Mouse (Mus musculus) heart, embryonic 14.5 days (tissue): ENCODE measurements around the gene Rwdd1. TPM values are rescaled to one million over a fixed set of nuclear protein-coding genes. Genes with fewer than 3 reads are reported as not detected.
"Not testable (repeated sequence)": the region's sequence is repeated elsewhere in the genome, so short reads cannot be mapped to it uniquely, and the experiment has no call there.

Experiments used
- ATAC-seq: fragments of 200-750 bp; cut with Nextera tagmentation; 2 replicates; pipeline ENCODE4 v1.8.0; 2017; ENCODE audit warnings: low read depth, moderate TSS enrichment; ENCODE audit not compliant: insufficient number of reproducible peaks, insufficient read depth, low FRiP score
- H3K27ac ChIP-seq, 2 experiments: fragments of 200-500 bp in 1 of 2; fragments of 300-500 bp in 1 of 2; sonication (generic) in 1 of 2; replicated peaks in 1 of 2; 2 replicates each; pipeline ENCODE4 v1.5.1; 2012 to 2014; ENCODE audit warnings: low read depth in 2 of 2, low read length in 2 of 2, control low read depth in 1 of 2, mild to moderate bottlenecking in 1 of 2, mixed read lengths in 1 of 2; ENCODE audit not compliant: control insufficient read depth in 1 of 2, insufficient read depth in 1 of 2
- H3K27me3 ChIP-seq: fragments of 300-500 bp; sonication (generic); 2 replicates; pipeline ENCODE4 v1.6.1; 2014; ENCODE audit warnings: mild to moderate bottlenecking, low read length, control low read depth; ENCODE audit not compliant: control insufficient read depth, insufficient read depth
- H3K36me3 ChIP-seq: fragments of 300-500 bp; sonication (generic); 2 replicates; pipeline ENCODE4 v1.6.1; 2014; ENCODE audit warnings: mild to moderate bottlenecking, control low read depth, low read length, mixed read lengths; ENCODE audit not compliant: control insufficient read depth, insufficient read depth
- H3K4me1 ChIP-seq, 2 experiments: fragments of 200-500 bp in 1 of 2; fragments of 300-500 bp in 1 of 2; sonication (generic) in 1 of 2; 2 replicates each; pipeline ENCODE4 v1.6.1; 2012 to 2014; ENCODE audit warnings: low read length in 2 of 2, control low read depth in 1 of 2, mixed read lengths in 1 of 2; ENCODE audit not compliant: control insufficient read depth in 2 of 2, insufficient read depth in 2 of 2
- H3K4me2 ChIP-seq: fragments of 300-500 bp; sonication (generic); 2 replicates; pipeline ENCODE4 v1.6.1; 2014; ENCODE audit warnings: mild to moderate bottlenecking, low read length
- H3K4me3 ChIP-seq, 2 experiments: fragments of 200-500 bp in 1 of 2; fragments of 300-500 bp in 1 of 2; sonication (generic) in 1 of 2; 2 replicates each; pipeline ENCODE4 v1.5.1; 2012 to 2014; ENCODE audit warnings: low read length in 2 of 2, mild to moderate bottlenecking in 2 of 2, control low read depth in 1 of 2, low read depth in 1 of 2, moderate library complexity in 1 of 2; ENCODE audit not compliant: control insufficient read depth in 1 of 2, insufficient read depth in 1 of 2
- H3K9ac ChIP-seq: fragments of 300-500 bp; sonication (generic); 2 replicates; pipeline ENCODE4 v1.6.1; 2014; ENCODE audit warnings: mild to moderate bottlenecking, low read length
- H3K9me3 ChIP-seq: fragments of 300-500 bp; sonication (generic); 2 replicates; pipeline ENCODE4 v1.6.1; 2016; ENCODE audit warnings: low read length, control low read depth; ENCODE audit not compliant: control insufficient read depth
- WGBS: fragments of 180-500 bp; shearing (Covaris S2); extraction: QIAGEN DNeasy Blood & Tissue Kit; methylation state at CpG from one replicate; pipeline ENCODE4 v1.1.7; 2014; 5-methylcytosine and 5-hydroxymethylcytosine counted together
- polyA plus RNA-seq: library from polyadenylated mRNA; unstranded; fragments of >200 nt; fragmentation: Nextera tagmentation; extraction: Ambion mirVana; gene quantifications from 2 replicates; pipeline ENCODE4 v1.2.1, GENCODE M21; 2014

Rwdd1 gene
- polyA plus RNA-seq, 1 experiment from 2014 or later: 109 TPM

DNA sequence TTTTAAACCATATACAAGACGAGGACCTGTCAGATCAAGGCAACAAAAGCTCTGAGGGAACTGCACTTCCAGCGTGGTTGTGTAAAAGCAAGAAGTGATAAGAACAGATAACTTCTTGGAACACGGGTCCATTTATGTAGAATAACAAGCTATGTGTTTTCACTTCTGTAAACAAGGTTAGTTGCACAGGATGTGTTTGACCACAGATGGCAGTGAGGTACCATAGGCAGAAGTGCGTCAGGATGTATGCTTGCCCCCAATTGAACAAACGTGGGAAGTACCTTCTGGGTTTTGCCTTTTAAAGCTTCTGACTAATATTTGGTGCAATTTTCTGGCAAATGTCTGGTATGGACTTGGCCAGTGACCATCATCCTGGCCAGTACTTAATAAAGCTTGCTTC, 10.9 kb upstream of the Rwdd1 start:
- Histone ChIP-seq H3K9me3 (no peaks in the 10 kb centered on the region), H3K27ac (no peak overlapping the region), H3K9ac (no peak overlapping the region), H3K36me3 (no peaks in the 10 kb centered on the region), H3K4me3 (no peak overlapping the region), H3K27me3 (no peaks in the 10 kb centered on the region), H3K4me1 (peaks cover 2 to 3% of the 10 kb centered on the region in 2 experiments; a peak in 3 of 4 replicates), H3K4me2 (no peak overlapping the region)
- 58% methylated on average over 5 of the region's 5 CpGs for WGBS
- no peak for ATAC-seq

GRCm38 (mm10) chr10:34018746-34019301, 600 bp downstream of the Rwdd1 start:
- peak overlapping the region; percentile 79 to 84 for H3K4me3 ChIP-seq
- peak overlapping the region; percentile 77 for H3K4me2 ChIP-seq
- WGBS: under 1% methylated on average over 21 of the region's 21 CpGs
- no peaks in the 10 kb centered on the region for H3K9me3 ChIP-seq
- ATAC-seq: no peak
- H3K4me1 ChIP-seq: peaks cover 2 to 16% of the 10 kb centered on the region in 2 experiments
- no peaks in the 10 kb centered on the region for H3K27me3 ChIP-seq
- H3K9ac ChIP-seq: peak overlapping the region; percentile 90
- peak overlapping the region; percentile 97 to 98 for H3K27ac ChIP-seq
- 0 out of 2 replicates have a peak, but pooled peaks cover 5% of the 10 kb centered on the region for H3K36me3 ChIP-seq

DNA sequence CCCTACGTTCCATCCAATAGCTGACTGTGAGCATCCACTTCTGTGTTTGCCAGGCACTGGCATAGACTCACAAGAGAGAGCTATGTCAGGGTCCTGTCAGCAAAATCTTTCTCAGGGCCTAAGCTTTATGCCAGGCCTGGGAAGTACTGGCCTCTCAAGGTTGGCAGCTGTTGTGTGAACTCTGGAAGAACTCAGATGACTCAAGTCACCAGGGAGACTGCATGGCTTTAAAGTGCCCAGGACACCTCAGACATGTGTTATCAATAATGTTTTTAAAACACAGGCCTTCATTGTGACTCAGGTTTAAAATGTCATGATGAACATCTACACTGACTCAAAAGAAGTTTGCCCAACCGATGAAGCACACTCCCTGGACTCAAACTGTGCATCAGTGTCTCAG, 6.2 kb downstream of the Rwdd1 start:
- Histone ChIP-seq H3K27me3 (no peaks in the 10 kb centered on the region), H3K9ac (no peak overlapping the region; the same call in 1 of the 2 replicates)
- 87% methylated on average over 2 of the region's 2 CpGs for WGBS

DNA sequence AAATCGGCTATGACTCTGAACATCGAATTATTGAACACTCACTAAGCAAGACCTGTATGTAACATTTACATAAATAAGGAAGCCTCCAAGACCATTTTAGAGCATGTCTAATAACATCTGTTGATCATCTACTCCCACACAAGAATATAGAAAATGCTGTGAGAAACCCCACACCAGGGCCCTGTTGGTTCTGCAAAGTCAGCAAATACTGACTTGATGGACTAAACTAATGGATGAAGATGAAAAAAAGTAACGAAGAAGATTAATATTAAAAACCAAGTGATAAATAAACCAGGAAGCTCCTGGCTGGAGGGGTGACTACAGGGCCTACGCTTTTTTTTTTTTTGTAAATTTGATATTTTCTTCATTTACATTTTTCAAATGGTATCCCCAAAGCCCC, 6.8 kb downstream of the Rwdd1 start:
- H3K9me3 ChIP-seq: no peaks in the 10 kb centered on the region
- peaks cover 29% of the 10 kb centered on the region for H3K36me3 ChIP-seq
- H3K4me3 ChIP-seq: no peak overlapping the region
- no peak overlapping the region for H3K9ac ChIP-seq
- 94% methylated on average over 4 of the region's 4 CpGs for WGBS
- ATAC-seq: no peak
- no peaks in the 10 kb centered on the region for H3K27me3 ChIP-seq
- H3K4me1 ChIP-seq: peaks cover 0 to 3% of the 10 kb centered on the region in 2 experiments; a peak in 1 of 4 replicates
- H3K4me2 ChIP-seq: no peak overlapping the region
- H3K27ac ChIP-seq: no peak overlapping the region

More for the DNA sequence above, 6.2 kb downstream of the Rwdd1 start:
- no peak for ATAC-seq
- Histone ChIP-seq H3K4me2 (no peak overlapping the region), H3K36me3 (peaks cover 26% of the 10 kb centered on the region), H3K9me3 (no peaks in the 10 kb centered on the region), H3K27ac (no peak overlapping the region), H3K4me3 (no peak overlapping the region), H3K4me1 (peaks cover 2 to 9% of the 10 kb centered on the region in 2 experiments)

DNA sequence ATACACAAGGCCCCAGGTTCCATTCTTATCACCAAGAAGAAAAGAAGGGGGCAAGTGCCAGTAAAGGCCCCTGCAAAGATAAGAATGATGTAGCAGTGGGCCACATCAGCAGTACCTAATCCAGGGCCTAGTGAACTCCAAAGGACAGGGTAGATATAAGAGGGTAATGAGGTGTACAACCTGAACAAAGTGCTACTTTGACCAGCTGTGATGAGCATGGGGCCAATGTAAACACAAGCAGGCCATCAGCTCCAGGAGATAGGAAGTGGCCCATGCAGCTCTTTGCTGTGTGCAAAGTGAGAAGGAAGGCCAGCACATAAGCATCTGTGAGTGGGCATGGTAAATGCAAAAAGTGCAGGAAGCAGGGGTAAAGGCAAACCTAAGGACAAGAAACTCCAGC, 21.0 kb downstream of the Rwdd1 start:
- no peak for ATAC-seq
- H3K27me3 ChIP-seq: no peaks in the 10 kb centered on the region
- no peaks in the 10 kb centered on the region for H3K9me3 ChIP-seq
- peaks cover 98% of the 10 kb centered on the region for H3K36me3 ChIP-seq
- H3K27ac ChIP-seq: no peak overlapping the region
- no peak overlapping the region for H3K4me2 ChIP-seq
- H3K4me1 ChIP-seq: no peaks in the 10 kb centered on the region
- H3K9ac ChIP-seq: no peak overlapping the region
- H3K4me3 ChIP-seq: no peak overlapping the region

- H3K4me1 ChIP-seq, H3K27me3 ChIP-seq, H3K4me2 ChIP-seq, H3K27ac ChIP-seq, H3K9me3 ChIP-seq, ATAC-seq, H3K4me3 ChIP-seq, H3K9ac ChIP-seq: not testable (repeated sequence)
- H3K36me3 ChIP-seq: peaks cover 98% of the 10 kb centered on the region
- 90% methylated on average over 6 of the region's 8 CpGs for WGBS
Observed at GRCm38 (mm10) chr10:33996686-33997085, 22.7 kb downstream of the Rwdd1 start.

- H3K9ac ChIP-seq: no peak overlapping the region
- 14% methylated on average over 4 of the region's 4 CpGs for WGBS
- no peaks in the 10 kb centered on the region for H3K9me3 ChIP-seq
- H3K4me3 ChIP-seq: no peak overlapping the region
- H3K27ac ChIP-seq: no peak overlapping the region
- H3K4me2 ChIP-seq: no peak overlapping the region
- H3K36me3 ChIP-seq: peaks cover 13% of the 10 kb centered on the region
- H3K27me3 ChIP-seq: no peaks in the 10 kb centered on the region
- ATAC-seq: no peak
- no peaks in the 10 kb centered on the region for H3K4me1 ChIP-seq
Observed at GRCm38 (mm10) chr10:33986771-33987170, 32.7 kb downstream of the Rwdd1 start.
